In the genomic region with DNA sequence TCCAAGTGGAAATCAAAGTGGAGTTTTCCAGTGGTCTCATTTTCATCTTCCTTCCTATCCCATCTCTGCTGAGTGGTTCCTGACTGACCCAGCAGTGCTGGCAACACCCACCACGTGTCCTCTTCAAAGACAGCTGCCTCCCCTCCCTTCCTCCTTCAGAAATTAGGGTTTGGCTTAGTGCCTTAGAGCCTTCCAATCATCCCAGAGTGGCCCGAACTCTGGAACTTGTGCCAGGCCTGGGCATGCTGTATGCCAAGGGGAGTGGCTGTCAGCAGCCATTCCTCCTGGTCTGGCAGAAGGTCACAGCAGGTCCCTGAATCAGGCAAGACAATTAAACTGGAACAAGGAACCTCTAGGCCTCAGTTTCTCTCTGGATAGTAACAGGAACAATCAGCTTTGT, we compare ENCODE assay signal across 10 mouse cellular contexts. TPM values are rescaled to one million over a fixed set of nuclear protein-coding genes. Genes with fewer than 3 reads are reported as not detected.
A peak's percentile ranks its signal among the peaks of the same experiment; 100 is the strongest.
DNase-seq lines count a peak whose midpoint lies in the region; ATAC-seq and TF ChIP-seq lines count a peak whose summit lies in the region.
"Had no signal": no experiment of that assay in that cellular context is flagged by ENCODE, and none has a peak within 500 bp of the region (broad histone marks: within the 10 kb centered on the region; RNA-seq: fewer than 3 reads in every experiment).

No protein-coding gene starts in this region.

- H3K27ac ChIP-seq in hindbrain, postnatal 0 days, result peak overlapping the region; percentile 76
- H3K27ac ChIP-seq in small intestine, adult 2 months (ENCODE audit: insufficient read depth, low read depth, low read length), result peak overlapping the region; percentile 46

- no peaks in the 10 kb centered on the region for H3K36me3 ChIP-seq in hindbrain, postnatal 0 days (ENCODE audit: insufficient read depth, low read length)
- H3K36me3 ChIP-seq in small intestine, adult 2 months (ENCODE audit: control insufficient read depth, insufficient read depth, low read length), result no peaks in the 10 kb centered on the region

- no peak overlapping the region for H3K4me3 ChIP-seq in hindbrain, postnatal 0 days (ENCODE audit: low read length)
- H3K4me3 ChIP-seq in small intestine, adult 2 months (ENCODE audit: low read depth, low read length), result no peak overlapping the region

- TF ChIP-seq CTCF in hindbrain, postnatal 0 days (IDR thresholded peaks at IDR 0.05; ENCODE audit: low read depth), result no peak
- no peak for TF ChIP-seq CTCF in small intestine, adult 2 months (IDR thresholded peaks at IDR 0.05; ENCODE audit: extremely low read depth, insufficient read length, insufficient replicate concordance, low read depth, low read length)

- H3K9me3 ChIP-seq in hindbrain, postnatal 0 days (ENCODE audit: low read length), result no peaks in the 10 kb centered on the region

- peak; percentile 82 for ATAC-seq in hindbrain, postnatal 0 days

- no peak for TF ChIP-seq POLR2A in small intestine, adult 2 months (IDR thresholded peaks at IDR 0.05; ENCODE audit: low read depth, low read length)

- DNase-seq in gastrocnemius, postnatal 10 days, result peak; percentile 32
- no peak for DNase-seq in gastrocnemius, adult 8-10 months (ENCODE audit: low spot score in 2 of 2)
- peak; percentile 50 to 61 for DNase-seq in right cerebral cortex, postnatal 10 days (ENCODE audit: low spot score in 2 of 2)
- no peak for DNase-seq in right cerebral cortex, postnatal 25 days
- DNase-seq in hindbrain, postnatal 0 days (ENCODE audit: low spot score), result peak; percentile 88
- no peak for DNase-seq in yolk sac, embryonic 10.5 days (ENCODE audit: low spot score)
- no peak for DNase-seq in urinary bladder, adult 18-20 months (ENCODE audit: low spot score in 2 of 2)

- no peak overlapping the region for H3K9ac ChIP-seq in hindbrain, postnatal 0 days (replicated peaks; ENCODE audit: low read length)

- H3K4me2 ChIP-seq in hindbrain, postnatal 0 days (ENCODE audit: low read depth, low read length), result no peak overlapping the region

- H3K27me3 ChIP-seq in hindbrain, postnatal 0 days (ENCODE audit: insufficient read depth, low read length), result no peaks in the 10 kb centered on the region
- H3K27me3 ChIP-seq in small intestine, adult 2 months (ENCODE audit: control insufficient read depth, insufficient read depth, low read length), result no peaks in the 10 kb centered on the region

- peaks cover 28% of the 10 kb centered on the region for H3K4me1 ChIP-seq in hindbrain, postnatal 0 days (ENCODE audit: insufficient read depth, low read length)
- peaks cover 21% of the 10 kb centered on the region; the same call in 1 of the 2 replicates for H3K4me1 ChIP-seq in small intestine, adult 2 months (ENCODE audit: control insufficient read depth, insufficient read depth, insufficient read length, low read length)

- WGBS in hindbrain, postnatal 0 days, result 17% methylated on average over 2 of the region's 2 CpGs
- 11% methylated on average over 2 of the region's 2 CpGs for WGBS in small intestine, adult 2 months

RNA-seq across cellular contexts. Expression of a gene that starts 3.1 kb away (rescaled TPM):
- 1 to 10 TPM; 3.7 to 4.6 TPM for total RNA-seq in gastrocnemius, postnatal 10 days (2021)
- 1 to 10 TPM; 1.7 to 2.6 (median 2.1) TPM for total RNA-seq in gastrocnemius, adult 8-10 months (2022)
- total RNA-seq in hindbrain, postnatal 0 days (2014; rRNA removed), result 8.7 and 9.1 TPM in 2 replicates
- 2.4 and 2.6 TPM in 2 replicates for polyA plus RNA-seq in hindbrain, postnatal 0 days (2015; fragmentation: Nextera tagmentation; extraction: Ambion mirVana)
- 10.5 and 12.0 TPM in 2 replicates for polyA plus RNA-seq in small intestine, adult 2 months (2012; rRNA removed)

RNA-seq across cellular contexts. Expression of a gene that starts 6.9 kb away (rescaled TPM):
- total RNA-seq in gastrocnemius, postnatal 10 days (2021), result 10 to 100 TPM; 21.1 to 29.7 TPM
- 10 to 100 TPM; 17.5 to 28.4 (median 22.8) TPM for total RNA-seq in gastrocnemius, adult 8-10 months (2022)
- 14.4 and 22.3 TPM in 2 replicates for total RNA-seq in hindbrain, postnatal 0 days (2014; rRNA removed)
- 13.2 and 13.6 TPM in 2 replicates for polyA plus RNA-seq in hindbrain, postnatal 0 days (2015; fragmentation: Nextera tagmentation; extraction: Ambion mirVana)
- polyA plus RNA-seq in small intestine, adult 2 months (2012; rRNA removed), result 2.6 and 6.1 TPM in 2 replicates

RNA-seq across cellular contexts. Expression of a gene that starts 28.5 kb away (rescaled TPM):
- total RNA-seq in gastrocnemius, postnatal 10 days (2021), result under 1 TPM in 1 of 2 experiments, not detected in 1; 0.29 TPM
- total RNA-seq in gastrocnemius, adult 8-10 months (2022), result not detected
- total RNA-seq in hindbrain, postnatal 0 days (2014; rRNA removed), result 0.37 and 4.8 TPM in 2 replicates
- polyA plus RNA-seq in hindbrain, postnatal 0 days (2015; fragmentation: Nextera tagmentation; extraction: Ambion mirVana), result 0.65 and 1.4 TPM in 2 replicates
- 0.94 and 1.4 TPM in 2 replicates for polyA plus RNA-seq in small intestine, adult 2 months (2012; rRNA removed)
- total RNA-seq: left cerebral cortex, postnatal 10 days had no signal

RNA-seq across cellular contexts. Expression of a gene that starts 36.7 kb away (rescaled TPM):
- total RNA-seq in gastrocnemius, postnatal 10 days (2021), result not detected
- not detected for total RNA-seq in gastrocnemius, adult 8-10 months (2022)
- total RNA-seq in hindbrain, postnatal 0 days (2014; rRNA removed), result 0.14 and 1.0 TPM in 2 replicates
- polyA plus RNA-seq in hindbrain, postnatal 0 days (2015; fragmentation: Nextera tagmentation; extraction: Ambion mirVana), result 0.69 and 1.4 TPM in 2 replicates
- 0.06 and 0.18 TPM in 2 replicates for polyA plus RNA-seq in small intestine, adult 2 months (2012; rRNA removed)
- polyA plus RNA-seq: embryonic facial prominence, embryonic 11.5 days had no signal

RNA-seq across cellular contexts. Expression of a gene that starts 56.0 kb away (rescaled TPM):
- total RNA-seq in gastrocnemius, postnatal 10 days (2021), result not detected
- not detected for total RNA-seq in gastrocnemius, adult 8-10 months (2022)
- total RNA-seq in hindbrain, postnatal 0 days (2014; rRNA removed), result not detected in 2 replicates
- polyA plus RNA-seq in hindbrain, postnatal 0 days (2015; fragmentation: Nextera tagmentation; extraction: Ambion mirVana), result not detected in 2 replicates
- polyA plus RNA-seq in small intestine, adult 2 months (2012; rRNA removed), result not detected in 2 replicates
- total RNA-seq: left cerebral cortex, postnatal 10 days had no signal
- polyA plus RNA-seq: embryonic facial prominence, embryonic 11.5 days had no signal

Comparison
In these comparisons a context has a peak if more than half of its experiments do, and no peak if none do; other contexts are left out.
1. DNase-seq: peak in gastrocnemius, postnatal 10 days (single experiment), right cerebral cortex, postnatal 10 days (2 of 2) and hindbrain, postnatal 0 days (single experiment); none in gastrocnemius, adult 8-10 months (0 of 2), right cerebral cortex, postnatal 25 days (single experiment), yolk sac, embryonic 10.5 days (single experiment) and urinary bladder, adult 18-20 months (0 of 2).